Mouse (Mus musculus) ES-Bruce4 (cell line): ENCODE measurements around the gene Doc2a.

Experiments
- CTCF ChIP-seq: IDR thresholded peaks from one replicate; pipeline ENCODE4 v1.8.1; 2011; ENCODE audit warnings: low read depth, low read length
- POLR2A ChIP-seq: IDR thresholded peaks from one replicate; pipeline ENCODE4 v1.8.1; 2011; ENCODE audit warnings: low read length; ENCODE audit not compliant: insufficient read depth

DNA sequence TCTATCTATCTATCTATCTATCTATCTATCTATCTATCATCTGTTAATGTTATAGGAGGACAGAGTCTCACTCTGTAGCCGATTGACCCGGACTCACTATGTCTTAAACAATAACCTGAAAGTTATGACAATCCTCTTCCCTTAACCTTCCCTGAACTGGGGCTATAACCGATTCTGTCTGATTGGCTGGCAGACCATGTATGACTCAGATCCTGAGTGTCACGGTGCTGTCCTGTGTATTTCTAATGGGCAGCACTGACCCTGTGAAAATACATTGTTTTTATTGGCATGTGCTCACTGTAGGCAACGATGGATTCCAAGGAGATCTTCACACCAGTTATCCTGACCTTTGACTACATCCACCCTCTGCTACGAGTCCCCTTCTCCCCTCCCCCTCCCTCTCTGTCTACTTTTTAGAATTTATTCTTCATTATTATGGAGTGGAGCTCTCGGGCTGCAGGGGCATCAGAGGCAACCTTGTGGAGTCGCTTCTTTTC, 31.4 kb upstream of the Doc2a start:
- TF ChIP-seq CTCF (no peak), POLR2A (no peak)
